In the genomic region with DNA sequence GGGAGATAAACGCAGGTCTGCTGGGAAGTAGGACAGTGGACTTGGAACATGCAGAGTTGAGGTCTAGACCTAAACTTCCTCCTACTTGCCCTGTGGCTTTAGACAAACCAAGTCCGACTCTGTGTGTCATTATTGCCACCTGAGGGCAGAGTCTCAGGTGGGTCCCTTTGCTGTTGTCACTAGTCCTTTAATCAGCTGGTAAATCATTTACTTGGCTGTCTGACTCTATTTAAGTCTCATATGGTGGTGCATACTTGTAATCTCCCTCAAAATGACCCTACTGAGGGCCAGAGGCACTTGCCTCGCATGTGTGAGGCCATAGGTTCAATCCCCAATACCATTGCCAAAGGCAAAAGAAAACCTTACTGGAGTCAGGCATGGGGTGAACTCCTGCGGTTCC, we compare ENCODE assay signal across 25 mouse cellular contexts.
"Had no signal": no experiment of that assay in that cellular context is flagged by ENCODE, and none has a peak within 500 bp of the region (broad histone marks: within the 10 kb centered on the region; RNA-seq: fewer than 3 reads in every experiment).

No protein-coding gene starts in this region.

- DNase-seq: gastrocnemius, adult 2 months; gastrocnemius, postnatal 10 days; gastrocnemius, postnatal 25 days; heart, adult 2 months; heart, postnatal 10 days; heart, postnatal 4 days; kidney, adult 11 months; kidney, adult 8-10 months; kidney, postnatal 10 days; kidney, postnatal 25 days; kidney, postnatal 4 days; liver; liver, embryonic 13.5 days had no signal

- H3K4me1 ChIP-seq: liver, embryonic 13.5 days had no signal

- H3K9ac ChIP-seq: heart, embryonic 12.5 days; hindbrain, embryonic 14.5 days; limb, embryonic 12.5 days; liver, embryonic 13.5 days had no signal

- H3K9me3 ChIP-seq: limb, embryonic 10.5 days had no signal

- H3K4me2 ChIP-seq: heart, embryonic 12.5 days; hindbrain, embryonic 12.5 days; hindbrain, embryonic 14.5 days; limb, embryonic 12.5 days; liver, embryonic 11.5 days; liver, embryonic 13.5 days had no signal

- H3K36me3 ChIP-seq: heart, embryonic 10.5 days; heart, embryonic 12.5 days; hindbrain, embryonic 10.5 days; hindbrain, embryonic 12.5 days; limb, embryonic 10.5 days; limb, embryonic 12.5 days; liver, embryonic 13.5 days had no signal

- H3K4me3 ChIP-seq: gastrocnemius, adult 2 months; heart, adult 2 months; heart, embryonic 10.5 days; heart, embryonic 12.5 days; hindbrain, embryonic 10.5 days; hindbrain, embryonic 12.5 days; layer of hippocampus, adult 2 months; left cerebral cortex, adult 2 months; limb, embryonic 10.5 days; limb, embryonic 12.5 days; liver, embryonic 13.5 days had no signal

- H3K27me3 ChIP-seq: heart, embryonic 12.5 days; hindbrain, embryonic 12.5 days; limb, embryonic 12.5 days; liver, embryonic 13.5 days had no signal

- H3K27ac ChIP-seq: gastrocnemius, adult 2 months; heart, adult 2 months; heart, embryonic 10.5 days; hindbrain, embryonic 12.5 days; hindbrain, embryonic 14.5 days; layer of hippocampus, adult 2 months; left cerebral cortex, adult 2 months; liver, embryonic 13.5 days had no signal

- ATAC-seq: hindbrain, embryonic 16.5 days; inflammation-experienced regulatory T-cells, adult 6 months had no signal
